In genomic region chr1:60646828-60647227, GRCm38 (mm10) we compare ENCODE assay signal across 31 mouse cellular contexts.
"Had no signal": no experiment of that assay in that cellular context is flagged by ENCODE, and none has a peak within 500 bp of the region (broad histone marks: within the 10 kb centered on the region; RNA-seq: fewer than 3 reads in every experiment).

No protein-coding gene starts in this region.

- DNase-seq: heart, postnatal 14 days; kidney, adult 11 months; kidney, adult 18-20 months; kidney, adult 2 months; kidney, adult 8-10 months; kidney, adult 9 months; kidney, postnatal 10 days; kidney, postnatal 14 days; kidney, postnatal 25 days; kidney, postnatal 36 days; kidney, postnatal 4 days; layer of hippocampus, adult 9-11 months; layer of hippocampus, postnatal 36 days had no signal

- H3K9me3 ChIP-seq: heart, embryonic 12.5 days; heart, embryonic 13.5 days; heart, embryonic 15.5 days; hindbrain, embryonic 10.5 days; hindbrain, embryonic 12.5 days; hindbrain, embryonic 13.5 days; hindbrain, embryonic 15.5 days; intestine, embryonic 15.5 days; kidney, embryonic 15.5 days had no signal

- H3K4me3 ChIP-seq: heart, embryonic 12.5 days; heart, embryonic 13.5 days; heart, embryonic 15.5 days; hindbrain, embryonic 10.5 days; hindbrain, embryonic 12.5 days; hindbrain, embryonic 13.5 days; hindbrain, embryonic 15.5 days; intestine, embryonic 15.5 days; kidney, embryonic 15.5 days; layer of hippocampus, adult 2 months; left cerebral cortex, adult 2 months had no signal

- H3K9ac ChIP-seq: heart, embryonic 12.5 days; heart, embryonic 13.5 days; heart, embryonic 15.5 days; hindbrain, embryonic 12.5 days; hindbrain, embryonic 13.5 days; hindbrain, embryonic 14.5 days; hindbrain, embryonic 15.5 days; intestine, embryonic 15.5 days; kidney, embryonic 15.5 days had no signal

- H3K4me1 ChIP-seq: hindbrain, embryonic 15.5 days; intestine, embryonic 15.5 days had no signal

- H3K36me3 ChIP-seq: heart, embryonic 12.5 days; heart, embryonic 13.5 days; heart, embryonic 15.5 days; hindbrain, embryonic 10.5 days; hindbrain, embryonic 12.5 days; hindbrain, embryonic 13.5 days; hindbrain, embryonic 15.5 days; intestine, embryonic 15.5 days; kidney, embryonic 15.5 days had no signal

- H3K27ac ChIP-seq: heart, embryonic 13.5 days; heart, embryonic 15.5 days; hindbrain, embryonic 10.5 days; hindbrain, embryonic 12.5 days; hindbrain, embryonic 13.5 days; hindbrain, embryonic 14.5 days; hindbrain, embryonic 15.5 days; hindbrain, postnatal 0 days; intestine, embryonic 15.5 days; kidney, embryonic 15.5 days; kidney, postnatal 0 days; layer of hippocampus, adult 2 months; left cerebral cortex, adult 2 months had no signal

- ATAC-seq: hindbrain, embryonic 16.5 days; hindbrain, postnatal 0 days; inflammation-experienced regulatory T-cells, adult 6 months; intestine, embryonic 15.5 days; intestine, embryonic 16.5 days had no signal

- H3K27me3 ChIP-seq: heart, embryonic 12.5 days; heart, embryonic 13.5 days; heart, embryonic 15.5 days; hindbrain, embryonic 12.5 days; hindbrain, embryonic 13.5 days; hindbrain, embryonic 15.5 days; intestine, embryonic 15.5 days; kidney, embryonic 15.5 days had no signal

- H3K4me2 ChIP-seq: heart, embryonic 11.5 days; heart, embryonic 12.5 days; heart, embryonic 13.5 days; heart, embryonic 15.5 days; hindbrain, embryonic 12.5 days; hindbrain, embryonic 13.5 days; hindbrain, embryonic 14.5 days; hindbrain, embryonic 15.5 days; intestine, embryonic 15.5 days; kidney, embryonic 15.5 days had no signal
